Mouse (Mus musculus): ENCODE results near the gene Gng12. TPM values are rescaled to one million over a fixed set of nuclear protein-coding genes. Genes with fewer than 3 reads are reported as not detected.
"Not testable (repeated sequence)": the region's sequence is repeated elsewhere in the genome, so short reads cannot be mapped to it uniquely, and the experiment has no call there.

Gng12 gene
- polyA plus RNA-seq (2015; fragmentation: Nextera tagmentation; extraction: Ambion mirVana), result 18.8 and 21.9 TPM in 2 replicates

DNA sequence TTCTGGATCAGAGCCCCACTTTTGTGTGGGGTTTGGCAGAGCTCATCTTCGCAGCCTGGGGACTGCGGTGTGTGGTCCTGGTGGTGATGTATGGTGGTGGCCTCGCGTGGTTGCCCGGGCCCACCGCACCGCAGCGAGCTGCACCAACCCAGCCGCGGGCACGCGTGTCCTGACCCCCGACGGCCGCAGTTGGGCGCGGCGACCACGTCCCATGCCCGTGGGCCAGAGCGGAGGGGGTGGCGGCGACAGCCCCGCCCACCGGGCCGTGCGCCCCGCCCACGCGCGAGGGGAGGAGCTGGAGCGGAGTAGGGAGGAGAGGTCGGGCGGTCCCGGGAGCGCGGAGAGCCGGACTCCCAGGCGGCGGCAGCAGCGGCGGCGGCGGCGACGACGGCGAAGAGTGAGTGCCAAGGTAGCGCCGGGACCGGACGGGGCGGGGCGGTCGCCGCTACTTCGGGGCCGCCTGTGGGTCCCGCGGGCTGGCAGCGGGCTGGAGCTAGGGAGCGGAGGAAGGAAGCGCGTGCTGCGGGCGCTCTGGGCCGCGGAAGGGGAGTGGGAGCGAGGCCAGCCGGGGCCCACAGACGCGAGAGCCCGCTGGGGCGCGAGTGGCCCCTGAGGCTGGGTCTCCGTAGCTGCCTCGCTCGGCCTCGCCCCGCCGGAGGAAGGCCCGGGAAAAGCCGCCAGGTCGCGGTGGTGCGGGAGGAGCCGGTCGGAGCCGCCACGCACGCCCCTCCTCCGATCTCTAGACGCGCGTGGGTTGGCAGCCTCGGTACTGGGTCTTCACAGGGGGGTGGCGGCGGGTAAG lies at the start of gene Gng12:
Gng12 (plus strand) TSS at position 279 of the 802 bp plus-strand sequence.
- no peaks in the 10 kb centered on the region for H3K36me3 ChIP-seq
- peaks cover 14% of the 10 kb centered on the region for H3K4me1 ChIP-seq (replicated peaks)
- WGBS, result under 1% methylated on average over 79 of the region's 98 CpGs
- ATAC-seq, result peak; percentile 93
- no peak within 1 kb of the TSS for H3K27ac ChIP-seq
- H3K4me2 ChIP-seq (replicated peaks), result peak within 1 kb of the TSS; percentile 91
- peak within 1 kb of the TSS; percentile 61 for H3K4me3 ChIP-seq (replicated peaks)
- H3K9me3 ChIP-seq, result no peaks in the 10 kb centered on the region
- 0 out of 2 replicates have a peak, but pooled peaks cover 6% of the 10 kb centered on the region for H3K27me3 ChIP-seq
- H3K9ac ChIP-seq (replicated peaks), result peak within 1 kb of the TSS; percentile 67

DNA sequence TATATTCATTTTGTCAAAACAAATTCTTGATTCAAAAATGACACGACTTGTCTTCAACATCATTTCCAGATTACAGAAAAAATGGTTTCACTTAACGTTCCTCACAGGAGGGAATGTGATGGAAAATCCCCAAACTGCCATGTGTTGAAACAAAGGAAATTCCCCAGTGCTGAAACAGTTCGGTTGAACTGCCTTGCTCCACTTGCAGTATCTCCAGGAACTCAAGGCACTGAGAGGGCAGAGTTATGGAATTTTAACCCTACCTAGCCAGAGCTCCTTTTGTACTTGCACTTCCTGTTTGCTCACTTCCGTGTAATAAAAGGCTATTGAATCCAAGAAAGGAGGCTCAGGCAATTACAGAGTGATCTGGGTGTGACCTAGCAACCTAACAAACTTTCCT lies 47.3 kb upstream of the Gng12 start:
- no peak overlapping the region for H3K4me3 ChIP-seq (replicated peaks)

DNA sequence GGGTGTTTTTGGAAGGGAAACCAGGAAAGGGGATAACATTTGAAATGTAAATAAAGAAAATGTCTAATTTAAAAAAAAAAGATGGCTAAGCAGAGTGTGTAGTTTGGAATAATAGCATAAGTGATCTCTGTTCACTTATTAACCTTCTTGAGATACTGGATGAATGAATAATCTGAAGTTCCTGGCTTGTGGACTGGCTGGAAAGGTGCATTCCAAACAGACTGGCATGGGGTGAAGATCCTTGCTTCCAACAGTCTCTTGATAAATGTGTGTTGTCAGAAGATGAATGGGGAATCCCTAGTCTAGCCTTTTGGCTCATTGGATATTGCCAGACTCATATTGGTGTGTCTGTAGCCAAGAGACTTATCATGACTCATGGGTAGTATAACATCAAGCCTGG lies 40.0 kb upstream of the Gng12 start:
- ATAC-seq, result no peak
- H3K9me3 ChIP-seq, result no peaks in the 10 kb centered on the region
- no peak overlapping the region for H3K4me2 ChIP-seq (replicated peaks)
- no peak overlapping the region for H3K9ac ChIP-seq (replicated peaks)
- H3K4me1 ChIP-seq (replicated peaks), result no peaks in the 10 kb centered on the region
- H3K4me3 ChIP-seq (replicated peaks), result no peak overlapping the region
- H3K27ac ChIP-seq, result no peak overlapping the region
- H3K27me3 ChIP-seq, result no peaks in the 10 kb centered on the region
- no peaks in the 10 kb centered on the region for H3K36me3 ChIP-seq

More for the DNA sequence above, 47.3 kb upstream of the Gng12 start:
- H3K27me3 ChIP-seq, result no peaks in the 10 kb centered on the region
- H3K9ac ChIP-seq (replicated peaks), result no peak overlapping the region
- WGBS, result 50% methylated on average over 4 of the region's 4 CpGs
- no peaks in the 10 kb centered on the region for H3K36me3 ChIP-seq
- no peak for ATAC-seq
- H3K4me2 ChIP-seq (replicated peaks), result no peak overlapping the region
- H3K27ac ChIP-seq, result no peak overlapping the region
- H3K9me3 ChIP-seq, result no peaks in the 10 kb centered on the region
- H3K4me1 ChIP-seq (replicated peaks), result no peaks in the 10 kb centered on the region

DNA sequence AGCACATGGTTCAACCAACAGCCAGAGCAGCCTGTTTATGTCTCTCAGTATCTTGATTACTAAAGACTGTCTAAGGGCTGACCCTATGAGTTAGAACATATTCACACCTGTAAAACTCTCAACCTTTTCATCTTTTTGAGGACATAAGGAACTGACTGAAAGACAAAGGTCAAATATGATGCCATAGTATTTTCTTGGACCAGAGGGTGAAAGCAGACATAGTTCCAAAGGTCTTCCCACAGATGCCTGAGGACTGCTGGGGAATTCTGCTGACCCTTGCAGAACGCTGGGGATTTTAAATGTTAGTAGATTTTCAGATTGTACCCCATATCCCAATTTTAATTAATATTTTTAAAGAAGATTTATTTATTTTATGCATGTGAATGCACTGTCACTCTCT lies 37.8 kb upstream of the Gng12 start:
- Histone ChIP-seq H3K27ac (no peak overlapping the region), H3K4me3 (replicated peaks) (no peak overlapping the region), H3K27me3 (no peaks in the 10 kb centered on the region), H3K4me2 (replicated peaks) (no peak overlapping the region), H3K36me3 (no peaks in the 10 kb centered on the region), H3K4me1 (replicated peaks) (no peaks in the 10 kb centered on the region), H3K9ac (replicated peaks) (no peak overlapping the region), H3K9me3 (no peaks in the 10 kb centered on the region)
- ATAC-seq, result no peak
- 88% methylated on average over 1 of the region's 1 CpGs for WGBS

DNA sequence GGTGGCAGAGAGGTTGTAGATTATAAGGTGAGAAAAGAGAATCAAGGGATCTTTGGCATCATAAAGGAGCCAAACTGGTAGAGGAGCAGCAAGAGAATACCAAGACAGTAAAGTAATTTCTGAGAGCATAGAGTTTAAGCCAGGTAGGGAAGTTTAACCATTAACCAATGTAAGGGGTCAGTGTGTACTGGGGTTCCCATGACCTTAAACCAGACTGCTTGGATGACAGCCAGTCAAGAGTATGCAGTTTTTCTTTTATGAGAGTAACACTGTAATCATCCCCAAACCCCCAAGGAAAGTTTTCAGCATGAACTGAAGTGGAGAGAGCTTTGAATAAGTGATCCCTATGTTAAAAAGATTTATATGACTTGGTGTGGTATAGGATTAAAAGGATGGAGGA lies 36.8 kb upstream of the Gng12 start:
- H3K4me2 ChIP-seq (replicated peaks), result no peak overlapping the region
- no peak overlapping the region for H3K9ac ChIP-seq (replicated peaks)

DNA sequence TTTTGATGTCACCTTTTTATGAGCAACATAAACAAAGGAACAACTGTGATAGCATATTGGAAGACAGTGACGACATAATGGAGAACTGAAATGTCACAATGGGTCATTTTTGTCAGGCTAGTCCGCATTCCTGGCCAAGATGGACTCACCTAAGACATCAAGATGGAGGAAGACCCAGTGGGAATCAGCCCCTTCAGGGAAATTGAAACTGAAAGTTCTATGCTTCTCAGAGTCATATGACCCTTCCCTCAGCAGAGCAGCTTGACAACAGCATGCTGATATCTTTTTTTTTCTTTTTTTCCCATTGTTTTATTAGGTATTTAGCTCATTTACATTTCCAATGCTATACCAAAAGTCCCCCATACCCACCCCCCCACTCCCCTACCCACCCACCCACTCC lies 31.7 kb upstream of the Gng12 start:
- Histone ChIP-seq H3K9me3 (no peaks in the 10 kb centered on the region), H3K36me3 (no peaks in the 10 kb centered on the region), H3K4me1 (replicated peaks) (no peaks in the 10 kb centered on the region), H3K9ac (replicated peaks) (no peak overlapping the region), H3K27ac (no peak overlapping the region), H3K4me3 (replicated peaks) (no peak overlapping the region), H3K27me3 (no peaks in the 10 kb centered on the region), H3K4me2 (replicated peaks) (no peak overlapping the region)
- 90% methylated on average over 2 of the region's 2 CpGs for WGBS
- no peak for ATAC-seq

More for the DNA sequence above, 36.8 kb upstream of the Gng12 start:
- Histone ChIP-seq H3K4me3 (replicated peaks) (no peak overlapping the region), H3K9me3 (no peaks in the 10 kb centered on the region), H3K36me3 (no peaks in the 10 kb centered on the region), H3K4me1 (replicated peaks) (no peaks in the 10 kb centered on the region), H3K27ac (no peak overlapping the region), H3K27me3 (no peaks in the 10 kb centered on the region)
- no peak for ATAC-seq

DNA sequence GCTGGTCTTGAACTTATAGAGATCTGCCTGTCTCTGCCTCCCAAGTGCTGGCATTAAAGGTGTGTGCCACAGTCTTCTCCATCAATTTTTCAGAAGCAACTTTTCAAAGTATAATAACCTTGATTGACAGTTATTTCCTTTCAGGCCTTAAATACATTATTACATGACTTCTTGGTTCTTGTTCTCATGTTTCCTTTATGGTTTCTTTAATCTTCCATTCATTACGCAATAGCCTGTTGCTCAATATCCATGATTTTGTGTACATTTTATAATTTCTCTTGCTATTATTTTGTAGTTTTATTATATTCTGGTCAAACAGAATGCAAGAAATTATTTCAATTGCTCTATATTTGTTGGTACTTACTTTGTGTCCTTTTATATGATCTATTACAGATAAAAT lies 29.9 kb upstream of the Gng12 start:
- no peak for ATAC-seq
- 98% methylated on average over 1 of the region's 1 CpGs for WGBS
- H3K27me3 ChIP-seq, result no peaks in the 10 kb centered on the region

DNA sequence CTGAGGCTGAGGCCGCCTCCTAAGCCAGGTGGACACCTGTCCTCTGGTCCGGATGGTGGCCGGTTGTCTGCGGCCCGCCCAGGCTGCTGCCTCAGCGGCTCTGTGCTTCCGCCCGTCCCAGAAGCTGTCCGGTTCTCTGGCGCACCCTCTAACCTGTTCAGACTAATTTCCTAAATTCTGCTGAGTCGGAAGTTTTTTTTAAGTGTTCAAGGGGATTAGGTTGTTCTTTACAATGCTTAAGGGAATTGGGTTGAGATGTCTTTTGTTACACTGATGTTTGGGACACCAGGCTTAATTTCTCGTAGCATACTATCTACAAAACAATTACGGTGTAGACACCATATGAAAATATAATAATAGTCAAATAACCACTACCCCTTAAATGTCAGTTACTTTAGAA lies 19.1 kb upstream of the Gng12 start:
- H3K4me1 ChIP-seq (replicated peaks); H3K9ac ChIP-seq (replicated peaks); H3K27ac ChIP-seq; H3K4me3 ChIP-seq (replicated peaks); ATAC-seq; H3K4me2 ChIP-seq (replicated peaks); H3K9me3 ChIP-seq; H3K36me3 ChIP-seq; H3K27me3 ChIP-seq: not testable (repeated sequence)
- WGBS, result 90% methylated on average over 13 of the region's 13 CpGs

More for the DNA sequence above, 29.9 kb upstream of the Gng12 start:
- H3K9ac ChIP-seq (replicated peaks), result no peak overlapping the region
- no peak overlapping the region for H3K4me3 ChIP-seq (replicated peaks)
- no peaks in the 10 kb centered on the region for H3K36me3 ChIP-seq
- no peak overlapping the region for H3K27ac ChIP-seq
- no peaks in the 10 kb centered on the region for H3K4me1 ChIP-seq (replicated peaks)
- H3K9me3 ChIP-seq, result no peaks in the 10 kb centered on the region
- H3K4me2 ChIP-seq (replicated peaks), result no peak overlapping the region

DNA sequence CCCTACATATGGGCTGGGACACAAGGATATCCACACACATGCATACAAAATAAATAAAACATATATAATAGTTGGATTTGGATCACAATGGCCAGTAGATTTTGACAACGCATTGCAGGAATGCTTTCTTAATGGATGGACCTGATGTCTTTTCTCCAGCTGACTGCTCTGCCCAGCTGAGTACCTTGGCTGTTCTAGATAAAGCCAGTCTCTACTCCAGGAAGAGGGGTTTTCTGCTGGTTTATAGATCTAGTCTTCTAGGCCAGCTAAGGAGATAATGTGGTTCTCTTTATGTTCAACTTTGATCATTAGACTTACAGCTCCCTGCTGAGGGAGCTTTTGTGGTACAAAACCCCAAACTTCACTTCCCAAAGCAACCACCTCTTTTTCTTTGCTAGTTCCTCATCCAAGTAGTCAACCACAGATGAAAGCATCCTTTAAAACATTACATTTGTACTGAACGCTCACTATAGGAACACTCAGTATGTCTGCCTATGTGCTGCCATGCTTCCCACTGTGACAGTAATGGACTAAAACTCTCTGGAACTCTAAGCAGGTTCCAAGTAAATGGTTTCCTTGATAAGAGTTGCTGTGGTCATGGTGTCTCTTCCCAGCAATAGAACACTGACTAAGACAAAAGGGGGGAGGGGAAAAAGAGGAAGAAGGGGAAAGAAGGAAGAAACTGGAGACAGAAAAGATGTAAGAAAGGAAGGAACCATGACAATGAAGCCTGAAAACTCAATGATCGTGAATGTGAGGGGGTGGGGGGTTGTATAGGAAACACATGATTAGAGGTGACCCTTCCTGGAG lies 5.6 kb upstream of the Gng12 start:
- 92% methylated on average over 3 of the region's 3 CpGs for WGBS
- no peak overlapping the region for H3K9ac ChIP-seq (replicated peaks)
- H3K4me2 ChIP-seq (replicated peaks), result no peak overlapping the region
- H3K27ac ChIP-seq, result no peak overlapping the region
- no peak for ATAC-seq
- H3K36me3 ChIP-seq, result no peaks in the 10 kb centered on the region
- no peaks in the 10 kb centered on the region for H3K4me1 ChIP-seq (replicated peaks)
- no peak overlapping the region for H3K4me3 ChIP-seq (replicated peaks)
- no peaks in the 10 kb centered on the region for H3K27me3 ChIP-seq
- H3K9me3 ChIP-seq, result no peaks in the 10 kb centered on the region

DNA sequence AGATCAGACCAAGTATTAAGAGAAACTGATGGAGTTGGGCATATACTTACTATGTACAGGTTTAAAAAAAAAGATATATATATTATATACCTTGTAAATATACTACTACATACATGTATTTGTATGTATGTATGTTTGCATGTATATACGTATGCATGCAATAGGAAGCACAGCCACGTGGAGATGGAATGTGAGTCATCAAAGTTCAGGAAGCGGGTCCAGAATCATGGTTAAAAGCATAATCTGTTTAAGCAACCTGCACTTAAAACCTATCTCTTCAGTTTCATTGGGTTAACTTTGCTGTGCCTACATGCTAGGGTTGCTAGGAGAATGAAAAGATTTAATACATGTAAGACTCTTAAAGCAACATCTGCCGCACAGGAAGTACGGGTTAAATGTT lies 2.2 kb upstream of the Gng12 start:
- no peak overlapping the region for H3K27ac ChIP-seq
- no peak overlapping the region for H3K4me2 ChIP-seq (replicated peaks)
- no peaks in the 10 kb centered on the region for H3K9me3 ChIP-seq
- H3K9ac ChIP-seq (replicated peaks), result no peak overlapping the region
- H3K36me3 ChIP-seq, result no peaks in the 10 kb centered on the region
- WGBS, result 93% methylated on average over 5 of the region's 5 CpGs
- peaks cover 14% of the 10 kb centered on the region for H3K4me1 ChIP-seq (replicated peaks)
- H3K27me3 ChIP-seq, result 0 out of 2 replicates have a peak, but pooled peaks cover 6% of the 10 kb centered on the region
- H3K4me3 ChIP-seq (replicated peaks), result no peak overlapping the region
- ATAC-seq, result no peak

DNA sequence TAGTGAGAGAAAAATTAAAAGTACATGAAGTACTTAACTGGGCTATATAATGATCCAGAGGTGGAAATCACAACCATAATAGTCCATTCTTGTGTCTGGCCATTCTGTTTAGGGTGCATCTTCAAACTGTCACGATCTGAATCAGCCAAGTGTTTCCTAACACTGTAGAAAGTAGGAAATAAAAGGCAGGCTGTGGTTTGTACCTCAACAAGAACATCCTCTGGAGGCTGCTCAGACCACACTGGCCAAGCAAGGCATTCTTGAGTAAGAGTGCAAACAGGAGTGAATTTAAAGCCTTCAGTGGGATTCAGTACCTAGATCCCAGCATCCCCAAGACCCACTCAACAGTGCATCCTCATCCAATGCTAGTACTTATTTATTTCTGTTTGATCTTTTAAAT lies 1.2 kb upstream of the Gng12 start:
- H3K9ac ChIP-seq (replicated peaks), result no peak overlapping the region
- whole genome bisulfite sequencing, result 53% methylated on average over 1 of the region's 1 CpGs

DNA sequence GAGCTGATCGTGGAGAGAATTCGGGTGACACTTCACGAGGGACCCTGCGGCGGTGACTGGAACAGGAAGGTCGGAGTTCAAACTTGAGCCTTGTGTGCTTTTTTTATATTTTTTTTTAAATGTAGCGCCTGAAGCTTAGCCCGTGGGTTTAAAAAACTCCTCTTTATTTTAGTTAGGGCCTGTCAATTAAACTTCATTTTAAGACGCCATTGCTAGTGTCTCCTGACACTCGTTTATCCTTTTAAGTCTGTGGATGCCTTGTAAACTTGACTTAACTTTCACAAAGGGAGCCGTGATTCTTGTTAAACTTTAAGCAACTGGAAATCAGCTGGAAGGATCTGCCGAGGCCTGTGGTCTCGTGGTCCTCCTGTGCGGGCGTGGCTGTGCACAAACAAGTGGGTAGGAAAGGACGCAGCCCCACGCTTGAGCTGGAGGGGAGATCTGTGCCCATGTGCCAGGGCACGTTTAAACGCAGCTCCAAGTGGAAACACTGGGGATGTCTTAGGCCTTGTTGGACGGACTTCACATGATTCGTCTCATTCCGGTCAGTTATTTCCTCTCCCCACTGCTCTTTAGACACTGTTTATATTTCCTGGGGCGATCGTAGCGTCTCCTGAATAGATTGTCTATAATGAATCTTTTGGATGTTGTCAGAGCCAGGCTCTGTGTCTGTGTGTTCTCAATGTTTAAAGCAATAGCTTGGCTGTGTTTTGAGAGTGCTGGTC lies 886 bp downstream of the Gng12 start:
- H3K27me3 ChIP-seq, result 0 out of 2 replicates have a peak, but pooled peaks cover 6% of the 10 kb centered on the region
- peak overlapping the region; percentile 91 for H3K4me2 ChIP-seq (replicated peaks)
- ATAC-seq, result no peak
- H3K4me3 ChIP-seq (replicated peaks), result peak overlapping the region; percentile 61
- H3K36me3 ChIP-seq, result no peaks in the 10 kb centered on the region
- no peak overlapping the region for H3K27ac ChIP-seq
- H3K9ac ChIP-seq (replicated peaks), result peak overlapping the region; percentile 67
- H3K4me1 ChIP-seq (replicated peaks), result peaks cover 14% of the 10 kb centered on the region
- WGBS, result 4% methylated on average over 25 of the region's 25 CpGs
- H3K9me3 ChIP-seq, result no peaks in the 10 kb centered on the region

More for the DNA sequence above, 1.2 kb upstream of the Gng12 start:
- Histone ChIP-seq H3K4me2 (replicated peaks) (no peak overlapping the region), H3K9me3 (no peaks in the 10 kb centered on the region), H3K36me3 (no peaks in the 10 kb centered on the region), H3K27ac (no peak overlapping the region), H3K4me3 (replicated peaks) (no peak overlapping the region), H3K4me1 (replicated peaks) (peaks cover 14% of the 10 kb centered on the region), H3K27me3 (0 out of 2 replicates have a peak, but pooled peaks cover 6% of the 10 kb centered on the region)
- no peak for ATAC-seq
